ENCODE assay signal across 10 mouse cellular contexts in the genomic region with DNA sequence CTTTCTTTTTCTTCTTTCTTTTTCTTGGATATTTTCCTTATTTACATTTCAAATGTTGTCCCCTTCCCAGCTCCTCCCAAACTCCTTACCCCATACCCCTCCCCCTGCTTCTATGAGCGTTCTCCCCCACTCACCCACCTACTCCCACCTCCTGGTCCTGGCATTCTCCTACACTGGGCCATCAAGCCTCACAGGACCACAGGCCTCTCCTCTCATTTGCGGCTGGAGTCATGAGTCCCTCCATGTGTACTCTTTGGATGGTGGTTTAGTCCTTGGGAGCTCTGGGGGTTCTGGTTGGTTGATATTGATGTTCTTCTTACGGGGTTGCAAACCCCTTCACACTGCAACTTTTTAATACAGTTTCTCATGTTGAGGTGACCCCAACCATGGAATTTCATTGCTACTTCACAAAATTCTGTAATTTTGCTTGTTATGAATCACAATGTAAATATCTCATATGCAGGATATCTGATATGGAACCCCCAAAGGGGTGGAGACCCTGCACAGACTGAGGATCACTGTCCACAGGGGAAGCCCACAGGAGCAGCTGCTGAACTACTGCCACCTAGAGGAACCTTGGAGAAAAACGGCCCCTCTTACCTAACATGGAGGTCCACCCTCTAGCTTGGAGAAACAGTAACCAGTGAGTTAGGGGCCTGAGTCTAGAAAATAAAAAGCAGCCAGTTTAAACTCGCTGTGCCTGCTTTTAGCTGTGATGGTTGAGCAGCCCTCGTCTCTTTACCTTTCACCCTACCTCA. TPM values are rescaled to one million over a fixed set of nuclear protein-coding genes. Genes with fewer than 3 reads are reported as not detected.
DNase-seq lines count a peak whose midpoint lies in the region; ATAC-seq and TF ChIP-seq lines count a peak whose summit lies in the region.
"Had no signal": no experiment of that assay in that cellular context is flagged by ENCODE, and none has a peak within 500 bp of the region (broad histone marks: within the 10 kb centered on the region; RNA-seq: fewer than 3 reads in every experiment).

No protein-coding gene starts in this region.

- peak; percentile 69 for DNase-seq in kidney, postnatal 0 days (ENCODE audit: low spot score)
- no peak for DNase-seq in kidney, adult 9 months
- DNase-seq in ES-CJ7 (ENCODE audit: low read depth, low spot score) = peak; percentile 49
- peak; percentile 36 for DNase-seq in brain, adult 2 months (ENCODE audit: low read depth, low spot score)
- DNase-seq in frontal cortex, postnatal 10 days (ENCODE audit: low spot score in 2 of 2) = no peak
- DNase-seq in adrenal gland, postnatal 4 days (ENCODE audit: low spot score in 2 of 2) = no peak
- DNase-seq: cerebellum, adult 11 months had no signal

- no peak overlapping the region for H3K4me3 ChIP-seq in kidney, postnatal 0 days (replicated peaks; ENCODE audit: low read depth, low read length)
- H3K4me3 ChIP-seq: heart, embryonic 13.5 days; limb, embryonic 15.5 days had no signal

- WGBS in kidney, postnatal 0 days = 50% methylated on average over 6 of the region's 6 CpGs

- H3K9ac ChIP-seq in kidney, postnatal 0 days (ENCODE audit: low read depth, low read length) = no peak overlapping the region
- H3K9ac ChIP-seq: heart, embryonic 13.5 days; limb, embryonic 15.5 days had no signal

- TF ChIP-seq CTCF in kidney, postnatal 0 days (IDR thresholded peaks at IDR 0.05; ENCODE audit: low read depth) = peak; percentile 68

- no peak overlapping the region for H3K27ac ChIP-seq in kidney, postnatal 0 days
- H3K27ac ChIP-seq: heart, embryonic 13.5 days; limb, embryonic 15.5 days had no signal

- H3K4me1 ChIP-seq in kidney, postnatal 0 days (replicated peaks; ENCODE audit: insufficient read depth, low read length) = no peaks in the 10 kb centered on the region
- H3K4me1 ChIP-seq: heart, embryonic 13.5 days; limb, embryonic 15.5 days had no signal

- ATAC-seq in kidney, postnatal 0 days (replicated peaks; ENCODE audit: low FRiP score, low read depth) = no peak
- peak; percentile 85 for ATAC-seq in megakaryocyte progenitor cell, adult 5-6 weeks (replicated peaks; ENCODE audit: poor library complexity)

- H3K27me3 ChIP-seq in kidney, postnatal 0 days (ENCODE audit: insufficient read depth, low read length) = no peaks in the 10 kb centered on the region
- H3K27me3 ChIP-seq: heart, embryonic 13.5 days; limb, embryonic 15.5 days had no signal

- no peaks in the 10 kb centered on the region for H3K9me3 ChIP-seq in kidney, postnatal 0 days (replicated peaks; ENCODE audit: low read length)
- H3K9me3 ChIP-seq: limb, embryonic 15.5 days had no signal

- no peaks in the 10 kb centered on the region for H3K36me3 ChIP-seq in kidney, postnatal 0 days (ENCODE audit: insufficient read depth, low read length)
- H3K36me3 ChIP-seq: heart, embryonic 13.5 days; limb, embryonic 15.5 days had no signal

- no peak overlapping the region for H3K4me2 ChIP-seq in kidney, postnatal 0 days (ENCODE audit: low read length)
- H3K4me2 ChIP-seq: heart, embryonic 13.5 days; limb, embryonic 15.5 days had no signal

RNA-seq across cellular contexts. Expression of gene Slc44a5, which starts 11.4 kb away (rescaled TPM):
- 0.29 and 0.39 TPM in 2 replicates for polyA plus RNA-seq in kidney, postnatal 0 days (2015; fragmentation: Nextera tagmentation; extraction: Ambion mirVana)
- total RNA-seq in megakaryocyte progenitor cell, adult 5-6 weeks (2015) = not detected in 2 replicates
- total RNA-seq in megakaryocyte progenitor cell, adult 5-6 weeks (2017) = not detected in 2 replicates
- under 1 TPM; 0.85 to 0.95 TPM for total RNA-seq in adrenal gland, postnatal 4 days (2021)

RNA-seq across cellular contexts. Expression of gene Acadm, which starts 17.4 kb away (rescaled TPM):
- 280 and 299 TPM in 2 replicates for polyA plus RNA-seq in kidney, postnatal 0 days (2015; fragmentation: Nextera tagmentation; extraction: Ambion mirVana)
- total RNA-seq in megakaryocyte progenitor cell, adult 5-6 weeks (2015) = 65.5 and 70.0 TPM in 2 replicates
- 216 TPM in 2 replicates for total RNA-seq in megakaryocyte progenitor cell, adult 5-6 weeks (2017)
- 100 to 1,000 TPM; 460 to 478 TPM for total RNA-seq in adrenal gland, postnatal 4 days (2021)

RNA-seq across cellular contexts. Expression of gene Rabggtb, which starts 49.0 kb away (rescaled TPM):
- 54.6 and 55.0 TPM in 2 replicates for polyA plus RNA-seq in kidney, postnatal 0 days (2015; fragmentation: Nextera tagmentation; extraction: Ambion mirVana)
- total RNA-seq in megakaryocyte progenitor cell, adult 5-6 weeks (2015) = 121 and 132 TPM in 2 replicates
- total RNA-seq in megakaryocyte progenitor cell, adult 5-6 weeks (2017) = 129 and 171 TPM in 2 replicates
- 10 to 100 TPM; 82.4 to 85.2 TPM for total RNA-seq in adrenal gland, postnatal 4 days (2021)

RNA-seq across cellular contexts. Expression of gene Msh4, which starts 55.9 kb away (rescaled TPM):
- polyA plus RNA-seq in kidney, postnatal 0 days (2015; fragmentation: Nextera tagmentation; extraction: Ambion mirVana) = 0.08 and 0.09 TPM in 2 replicates
- total RNA-seq in megakaryocyte progenitor cell, adult 5-6 weeks (2015) = not detected in 2 replicates
- total RNA-seq in megakaryocyte progenitor cell, adult 5-6 weeks (2017) = 0.25 TPM in 1 of 2 replicates, not detected in the other
- under 1 TPM; 0.45 to 0.59 TPM for total RNA-seq in adrenal gland, postnatal 4 days (2021)

Comparison
In these comparisons a context has a peak if more than half of its experiments do, and no peak if none do; other contexts are left out.
1. DNase-seq: peak in kidney, postnatal 0 days (single experiment), ES-CJ7 (single experiment) and brain, adult 2 months (single experiment); none in kidney, adult 9 months (single experiment), frontal cortex, postnatal 10 days (0 of 2) and adrenal gland, postnatal 4 days (0 of 2).